Mouse (Mus musculus) liver, embryonic 12.5 days (tissue): ENCODE results near the gene Mapkap1. TPM values are rescaled to one million over a fixed set of nuclear protein-coding genes. Genes with fewer than 3 reads are reported as not detected.
A peak's percentile ranks its signal among the peaks of the same experiment; 100 is the strongest.

ENCODE experiments used
- ATAC-seq: fragments of 200-750 bp; cut with Nextera tagmentation; 2 replicates; pipeline ENCODE4 v1.8.0; 2017; ENCODE audit warnings: moderate number of reproducible peaks, mild to moderate bottlenecking, moderate library complexity
- H3K27ac ChIP-seq: fragments of 300-500 bp; sonication (generic); 2 replicates; pipeline ENCODE4 v1.5.1; 2016; ENCODE audit warnings: mild to moderate bottlenecking
- H3K27me3 ChIP-seq: fragments of 300-500 bp; sonication (generic); replicated peaks from 2 replicates; pipeline ENCODE4 v1.6.1; 2016; ENCODE audit warnings: mild to moderate bottlenecking, moderate library complexity
- H3K36me3 ChIP-seq: fragments of 300-500 bp; sonication (generic); 2 replicates; pipeline ENCODE4 v1.6.1; 2016; ENCODE audit warnings: mild to moderate bottlenecking, moderate library complexity
- H3K4me1 ChIP-seq: fragments of 300-500 bp; sonication (generic); 2 replicates; pipeline ENCODE4 v1.6.1; 2016
- H3K4me2 ChIP-seq: fragments of 300-500 bp; sonication (generic); 2 replicates; pipeline ENCODE4 v1.6.1; 2016; ENCODE audit warnings: mild to moderate bottlenecking, moderate library complexity
- H3K4me3 ChIP-seq: fragments of 300-500 bp; sonication (generic); 2 replicates; pipeline ENCODE4 v1.5.1; 2016; ENCODE audit warnings: mild to moderate bottlenecking, moderate library complexity
- H3K9ac ChIP-seq: fragments of 300-500 bp; sonication (generic); 2 replicates; pipeline ENCODE4 v1.6.1; 2016; ENCODE audit warnings: mild to moderate bottlenecking, moderate library complexity
- H3K9me3 ChIP-seq: fragments of 300-500 bp; sonication (generic); replicated peaks from 2 replicates; pipeline ENCODE4 v1.6.1; 2016; ENCODE audit warnings: mild to moderate bottlenecking, moderate library complexity
- WGBS: fragments of 180-500 bp; shearing (Covaris S2); methylation state at CpG from one replicate; pipeline ENCODE4 v1.1.7; 2016; ENCODE audit not compliant: insufficient replicate concordance; 5-methylcytosine and 5-hydroxymethylcytosine counted together
- polyA plus RNA-seq: library from polyadenylated mRNA; unstranded; fragments of >200 nt; fragmentation: Nextera tagmentation; extraction: Ambion mirVana; gene quantifications from 2 replicates; pipeline ENCODE4 v1.2.1, GENCODE M21; 2016

The Mapkap1 gene
- polyA plus RNA-seq, 1 experiment from 2014 or later, result 52.8 TPM

DNA sequence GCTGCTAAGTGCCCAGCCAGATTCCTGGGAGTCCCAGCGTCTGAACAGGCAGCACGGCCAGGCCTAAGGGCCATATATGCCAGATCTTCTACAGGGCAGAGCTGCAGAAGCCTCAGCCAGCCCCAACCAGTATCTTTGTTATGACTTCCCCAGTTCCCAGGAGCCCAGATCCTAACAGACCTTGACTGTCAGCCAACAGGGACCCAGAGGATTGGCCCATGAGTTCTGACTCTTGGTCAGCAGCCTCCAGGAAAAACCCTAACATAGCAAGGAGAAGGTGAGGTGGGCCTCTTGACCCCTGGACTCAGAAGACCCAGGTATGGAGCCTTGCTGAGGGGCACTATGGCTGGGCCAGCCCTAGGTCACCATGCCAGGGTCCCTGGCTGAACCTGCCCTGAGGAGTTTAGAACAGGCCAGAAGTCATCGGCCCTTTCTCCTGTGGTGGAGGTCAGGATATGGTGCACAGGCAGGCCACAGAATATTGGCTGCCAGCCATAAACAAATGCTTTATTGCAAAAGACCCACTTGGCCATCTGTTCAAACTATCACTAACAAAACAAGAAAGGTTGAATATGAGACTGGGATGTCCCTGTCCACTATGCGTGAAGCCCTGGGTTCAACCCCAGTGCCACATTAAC is 222.5 kb downstream of the Mapkap1 start:
- no peak for ATAC-seq
- Histone ChIP-seq H3K4me1 (peaks cover 9% of the 10 kb centered on the region; the same call in 1 of the 2 replicates), H3K36me3 (peaks cover 14% of the 10 kb centered on the region), H3K9ac (no peak overlapping the region), H3K27me3 (no peaks in the 10 kb centered on the region), H3K9me3 (no peaks in the 10 kb centered on the region), H3K4me3 (no peak overlapping the region), H3K27ac (no peak overlapping the region), H3K4me2 (no peak overlapping the region)
- whole genome bisulfite sequencing, result 75% methylated on average over 4 of the region's 4 CpGs

DNA sequence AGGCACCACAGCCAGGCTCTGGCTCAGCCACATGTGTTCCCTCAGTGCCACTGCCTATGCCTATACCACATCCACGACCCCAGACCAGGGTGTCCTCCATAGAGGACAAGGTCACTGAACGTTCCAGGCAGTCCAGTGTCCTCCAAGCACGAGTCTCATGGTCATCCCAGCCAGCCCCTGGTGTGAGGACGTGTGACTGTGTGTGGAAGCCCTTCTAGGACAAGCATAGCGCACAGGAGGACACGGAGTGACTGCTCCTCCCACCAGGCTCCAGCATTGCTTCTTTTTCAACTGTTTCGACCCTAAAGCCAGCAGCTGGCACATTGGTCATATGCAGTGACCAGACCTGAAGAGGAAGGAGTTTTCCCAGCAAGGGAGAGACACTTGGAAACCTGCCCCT is 223.2 kb downstream of the Mapkap1 start:
- Histone ChIP-seq H3K4me3 (no peak overlapping the region), H3K36me3 (peaks cover 9% of the 10 kb centered on the region; the same call in 1 of the 2 replicates), H3K9ac (no peak overlapping the region), H3K27ac (no peak overlapping the region), H3K4me1 (peaks cover 9% of the 10 kb centered on the region; the same call in 1 of the 2 replicates), H3K27me3 (no peaks in the 10 kb centered on the region), H3K9me3 (no peaks in the 10 kb centered on the region), H3K4me2 (no peak overlapping the region)
- no peak for ATAC-seq
- 55% methylated on average over 7 of the region's 7 CpGs for WGBS

GRCm38 (mm10) chr2:34630445-34630844 is 223.9 kb downstream of the Mapkap1 start:
- 67% methylated on average over 6 of the region's 6 CpGs for WGBS
- no peaks in the 10 kb centered on the region for H3K9me3 ChIP-seq
- peaks cover 2% of the 10 kb centered on the region; the same call in 1 of the 2 replicates for H3K36me3 ChIP-seq
- H3K4me2 ChIP-seq, result no peak overlapping the region
- no peak overlapping the region for H3K4me3 ChIP-seq
- no peak overlapping the region for H3K27ac ChIP-seq
- no peak for ATAC-seq
- no peaks in the 10 kb centered on the region for H3K27me3 ChIP-seq
- no peak overlapping the region for H3K9ac ChIP-seq
- H3K4me1 ChIP-seq, result peaks cover 11% of the 10 kb centered on the region

DNA sequence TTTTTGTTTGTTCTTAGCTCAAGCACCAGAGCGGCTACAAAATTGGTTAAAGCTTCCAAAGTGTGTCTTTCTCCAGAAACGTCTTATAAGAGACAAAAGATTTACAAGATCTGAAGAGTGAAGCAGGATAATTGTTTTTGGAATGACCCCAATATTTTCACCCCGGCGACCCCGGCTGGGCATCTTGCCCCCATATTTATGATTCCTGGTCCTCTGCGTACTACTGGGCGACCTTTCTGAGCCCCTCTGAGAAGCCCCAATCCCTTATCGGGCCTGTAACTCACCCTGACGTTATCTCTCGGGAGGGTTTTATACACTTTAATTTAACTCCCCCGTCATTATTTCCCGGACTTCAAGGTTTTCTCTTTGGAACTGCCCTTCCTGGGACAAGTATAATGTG is 225.5 kb downstream of the Mapkap1 start:
- H3K4me3 ChIP-seq, result no peak overlapping the region
- 77% methylated on average over 12 of the region's 12 CpGs for WGBS

GRCm38 (mm10) chr2:34635249-34636165 is 228.9 kb downstream of the Mapkap1 start:
- Histone ChIP-seq H3K27me3 (no peaks in the 10 kb centered on the region), H3K4me2 (no peak overlapping the region), H3K4me1 (peaks cover 16% of the 10 kb centered on the region), H3K9me3 (no peaks in the 10 kb centered on the region), H3K4me3 (no peak overlapping the region), H3K9ac (no peak overlapping the region), H3K27ac (no peak overlapping the region), H3K36me3 (no peaks in the 10 kb centered on the region)
- 68% methylated on average over 14 of the region's 14 CpGs for WGBS
- no peak for ATAC-seq

More for the DNA sequence above, 225.5 kb downstream of the Mapkap1 start:
- Histone ChIP-seq H3K27ac (no peak overlapping the region), H3K36me3 (no peaks in the 10 kb centered on the region), H3K9ac (no peak overlapping the region), H3K4me1 (peaks cover 17% of the 10 kb centered on the region), H3K4me2 (no peak overlapping the region), H3K9me3 (no peaks in the 10 kb centered on the region), H3K27me3 (no peaks in the 10 kb centered on the region)
- ATAC-seq, result no peak

- WGBS, result 18% methylated on average over 37 of the region's 37 CpGs
- Histone ChIP-seq H3K9me3 (no peaks in the 10 kb centered on the region), H3K4me3 (peak overlapping the region; percentile 56), H3K27me3 (no peaks in the 10 kb centered on the region), H3K27ac (no peak overlapping the region), H3K9ac (peak overlapping the region; percentile 62), H3K4me2 (peak overlapping the region; percentile 81), H3K4me1 (peaks cover 16% of the 10 kb centered on the region), H3K36me3 (no peaks in the 10 kb centered on the region)
- peak; percentile 55 for ATAC-seq
Measured at GRCm38 (mm10) chr2:34638955-34639650, 232.5 kb downstream of the Mapkap1 start.

- ATAC-seq, result no peak
- H3K9me3 ChIP-seq, result no peaks in the 10 kb centered on the region
Measured at GRCm38 (mm10) chr2:34639725-34640124, 233.2 kb downstream of the Mapkap1 start.

DNA sequence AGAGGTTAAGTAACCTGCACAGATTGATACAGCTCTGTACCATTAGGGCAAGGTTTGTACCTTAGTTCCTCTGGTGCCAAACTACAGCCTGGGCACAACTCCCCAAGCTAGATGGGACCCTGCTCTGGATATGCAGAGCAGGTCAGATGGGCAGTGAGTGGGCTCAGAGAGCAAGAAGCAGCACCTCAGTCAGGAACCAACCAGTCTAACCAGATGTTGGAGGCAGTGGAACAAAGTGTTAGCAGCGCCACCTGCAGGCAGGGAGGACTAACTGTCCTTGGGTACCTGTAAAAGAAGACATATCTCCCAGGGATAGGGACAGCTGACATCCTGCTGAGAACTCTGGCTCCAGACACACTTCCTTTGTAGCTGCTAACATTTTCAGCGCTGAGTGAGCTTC is 235.8 kb downstream of the Mapkap1 start:
- Histone ChIP-seq H3K36me3 (no peaks in the 10 kb centered on the region), H3K27ac (no peak overlapping the region), H3K4me3 (no peak overlapping the region), H3K4me2 (no peak overlapping the region), H3K27me3 (no peaks in the 10 kb centered on the region), H3K9ac (no peak overlapping the region), H3K9me3 (no peaks in the 10 kb centered on the region), H3K4me1 (peaks cover 33% of the 10 kb centered on the region)
- no peak for ATAC-seq
- 10% methylated on average over 2 of the region's 2 CpGs for WGBS

More at GRCm38 (mm10) chr2:34639725-34640124, 233.2 kb downstream of the Mapkap1 start:
- H3K4me2 ChIP-seq, result peak overlapping the region; percentile 81
- no peaks in the 10 kb centered on the region for H3K27me3 ChIP-seq
- no peak overlapping the region for H3K9ac ChIP-seq
- 50% methylated on average over 5 of the region's 5 CpGs for WGBS
- no peak overlapping the region for H3K4me3 ChIP-seq
- peaks cover 21% of the 10 kb centered on the region for H3K4me1 ChIP-seq
- H3K36me3 ChIP-seq, result no peaks in the 10 kb centered on the region
- H3K27ac ChIP-seq, result no peak overlapping the region

DNA sequence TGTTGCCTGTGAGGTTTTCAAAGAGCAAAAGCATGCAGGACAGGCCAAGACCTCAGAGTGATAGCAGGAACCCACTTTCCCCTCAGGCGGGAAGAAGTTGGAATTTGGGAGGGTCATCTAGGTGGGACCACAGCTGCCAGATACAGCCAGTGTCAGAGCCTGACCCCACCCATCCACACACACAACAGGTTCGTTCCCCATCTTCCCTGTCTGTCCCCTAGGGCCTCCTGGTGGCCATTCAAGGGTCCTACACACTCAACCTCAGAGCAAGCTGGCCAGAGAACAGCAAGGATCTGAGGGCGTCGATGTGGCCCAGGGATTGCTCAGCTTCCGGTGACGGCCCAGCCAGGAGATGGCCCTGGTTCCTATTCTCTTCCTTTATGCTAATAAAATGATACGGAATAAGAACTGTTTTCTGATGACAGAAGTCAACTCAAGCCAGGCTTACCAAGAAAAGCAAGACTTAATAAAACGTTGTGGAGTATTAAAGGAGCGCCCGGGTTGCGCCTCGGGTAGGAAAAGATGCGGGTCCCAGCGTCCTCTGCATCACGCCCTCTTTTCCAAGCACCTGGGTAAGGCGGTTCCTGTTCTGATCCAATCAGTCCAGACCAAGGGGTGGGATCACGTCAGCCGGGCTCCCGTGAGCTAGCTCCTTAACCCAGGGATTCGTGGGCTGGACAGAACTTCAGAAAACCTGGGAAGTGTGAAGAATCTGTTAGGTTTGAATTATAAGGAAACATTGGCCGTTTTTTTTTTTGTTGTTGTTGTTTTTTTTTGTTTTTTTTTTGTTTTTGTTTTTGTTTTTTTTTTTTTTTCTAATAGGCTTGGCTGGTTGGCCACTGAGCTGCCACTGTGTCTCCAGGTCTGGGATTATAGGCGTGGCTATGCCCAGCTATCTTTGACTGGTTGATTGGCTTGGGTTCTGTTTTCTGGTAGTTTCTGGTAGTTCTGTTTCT is 238.3 kb downstream of the Mapkap1 start:
- peaks cover 25% of the 10 kb centered on the region for H3K4me1 ChIP-seq
- no peak overlapping the region for H3K9ac ChIP-seq
- peak overlapping the region; percentile 78 for H3K4me2 ChIP-seq
- 32% methylated on average over 22 of the region's 22 CpGs for WGBS
- H3K9me3 ChIP-seq, result no peaks in the 10 kb centered on the region
- H3K27me3 ChIP-seq, result no peaks in the 10 kb centered on the region; the same call in 1 of the 2 replicates
- no peaks in the 10 kb centered on the region for H3K36me3 ChIP-seq
- no peak overlapping the region for H3K4me3 ChIP-seq
- no peak for ATAC-seq
- H3K27ac ChIP-seq, result no peak overlapping the region

GRCm38 (mm10) chr2:34645851-34646540 is 239.4 kb downstream of the Mapkap1 start:
- Histone ChIP-seq H3K27ac (0 out of 2 replicates have a peak overlapping the region, but pooled peaks have one; percentile 40), H3K36me3 (no peaks in the 10 kb centered on the region), H3K4me1 (peaks cover 25% of the 10 kb centered on the region), H3K4me3 (peak overlapping the region; percentile 62), H3K4me2 (peak overlapping the region; percentile 78), H3K9ac (peak overlapping the region; percentile 71), H3K27me3 (no peaks in the 10 kb centered on the region; the same call in 1 of the 2 replicates), H3K9me3 (no peaks in the 10 kb centered on the region)
- 5% methylated on average over 21 of the region's 21 CpGs for WGBS
- ATAC-seq, result peak; percentile 96
